ENCODE assay signal across 24 mouse cellular contexts in genomic region chr1:69717107-69717506, GRCm38 (mm10). TPM values are rescaled to one million over a fixed set of nuclear protein-coding genes. Genes with fewer than 3 reads are reported as not detected.
DNase-seq lines count a peak whose midpoint lies in the region; ATAC-seq and TF ChIP-seq lines count a peak whose summit lies in the region.
"Had no signal": no experiment of that assay in that cellular context is flagged by ENCODE, and none has a peak within 500 bp of the region (broad histone marks: within the 10 kb centered on the region; RNA-seq: fewer than 3 reads in every experiment).

No protein-coding gene starts in this region.

- no peak for TF ChIP-seq POLR2A in MEL (IDR thresholded peaks at IDR 0.05; ENCODE audit: control insufficient read depth in 1 of 2, insufficient read depth in 1 of 2, low read depth in 1 of 2, low read length in 2 of 2, poor library complexity in 1 of 2)

- H3K79me2 ChIP-seq in MEL (ENCODE audit: control insufficient read depth, insufficient read depth, low read length, poor library complexity), result no peaks in the 10 kb centered on the region

- no peak for TF ChIP-seq RAD21 in MEL (IDR thresholded peaks at IDR 0.05; ENCODE audit: low read depth, low read length)

- WGBS in liver, embryonic 14.5 days (ENCODE audit: insufficient replicate concordance), result 21% methylated on average over 3 of the region's 3 CpGs
- WGBS in liver, embryonic 11.5 days, result 70% methylated on average over 3 of the region's 3 CpGs
- WGBS in intestine, embryonic 16.5 days, result 73% methylated on average over 3 of the region's 3 CpGs

- no peaks in the 10 kb centered on the region for H3K9me3 ChIP-seq in liver, embryonic 14.5 days (ENCODE audit: control insufficient read depth, low read length)
- H3K9me3 ChIP-seq in liver, embryonic 11.5 days (ENCODE audit: control insufficient read depth, low read length), result no peaks in the 10 kb centered on the region
- no peaks in the 10 kb centered on the region for H3K9me3 ChIP-seq in MEL (replicated peaks; ENCODE audit: insufficient read depth, low read length)
- no peaks in the 10 kb centered on the region for H3K9me3 ChIP-seq in intestine, embryonic 16.5 days (ENCODE audit: control insufficient read depth, low read length)
- H3K9me3 ChIP-seq: G1E had no signal

- peak; percentile 27; the same call in 1 of the 2 replicates for TF ChIP-seq EP300 in liver, embryonic 14.5 days (IDR thresholded peaks at IDR 0.05; ENCODE audit: low read depth)
- no peak for TF ChIP-seq EP300 in MEL (IDR thresholded peaks at IDR 0.05; ENCODE audit: low read depth in 1 of 2, low read length in 2 of 2)

- no peak overlapping the region for H3K9ac ChIP-seq in liver, embryonic 14.5 days (replicated peaks)
- H3K9ac ChIP-seq in liver, embryonic 11.5 days (ENCODE audit: low read depth, low read length), result no peak overlapping the region
- no peak overlapping the region for H3K9ac ChIP-seq in MEL (ENCODE audit: control insufficient read depth, low read depth, low read length, poor library complexity, severe bottlenecking)
- H3K9ac ChIP-seq in intestine, embryonic 16.5 days (ENCODE audit: low read depth, low read length), result no peak overlapping the region

- no peaks in the 10 kb centered on the region for H3K36me3 ChIP-seq in liver, embryonic 14.5 days (replicated peaks; ENCODE audit: control insufficient read depth, insufficient read depth, low read depth)
- H3K36me3 ChIP-seq in liver, embryonic 11.5 days (ENCODE audit: control insufficient read depth, insufficient read depth, low read length), result no peaks in the 10 kb centered on the region
- no peaks in the 10 kb centered on the region for H3K36me3 ChIP-seq in MEL (ENCODE audit: control insufficient read depth in 1 of 2, insufficient read depth in 2 of 2, low read length in 2 of 2)
- no peaks in the 10 kb centered on the region for H3K36me3 ChIP-seq in intestine, embryonic 16.5 days (ENCODE audit: control insufficient read depth, insufficient read depth, low read length)
- H3K36me3 ChIP-seq: G1E had no signal

- H3K4me3 ChIP-seq in liver, embryonic 14.5 days (ENCODE audit: insufficient read depth in 1 of 2, low read depth in 2 of 2, low read length in 2 of 2), result no peak overlapping the region
- no peak overlapping the region for H3K4me3 ChIP-seq in liver, embryonic 11.5 days (ENCODE audit: low read depth, low read length)
- no peak overlapping the region for H3K4me3 ChIP-seq in MEL (ENCODE audit: control insufficient read depth in 1 of 2, insufficient read depth in 1 of 2, low read depth in 2 of 2, low read length in 2 of 2)
- H3K4me3 ChIP-seq in intestine, embryonic 16.5 days (ENCODE audit: low read length), result no peak overlapping the region

- H3K4me1 ChIP-seq in liver, embryonic 14.5 days (replicated peaks; ENCODE audit: control insufficient read depth in 2 of 2, insufficient read depth in 2 of 2, low read length in 1 of 2), result no peaks in the 10 kb centered on the region
- no peaks in the 10 kb centered on the region for H3K4me1 ChIP-seq in liver, embryonic 11.5 days (replicated peaks; ENCODE audit: control insufficient read depth, insufficient read depth, low read length)
- H3K4me1 ChIP-seq in MEL (ENCODE audit: control insufficient read depth in 1 of 2, insufficient read depth in 2 of 2, low read length in 2 of 2), result no peaks in the 10 kb centered on the region
- H3K4me1 ChIP-seq in intestine, embryonic 16.5 days (ENCODE audit: control insufficient read depth, insufficient read depth, low read length), result no peaks in the 10 kb centered on the region

- H3K4me2 ChIP-seq in liver, embryonic 14.5 days (ENCODE audit: low read depth), result no peak overlapping the region
- H3K4me2 ChIP-seq in liver, embryonic 11.5 days, result no peak overlapping the region
- H3K4me2 ChIP-seq in intestine, embryonic 16.5 days (ENCODE audit: low read depth, low read length), result no peak overlapping the region

- H3K27ac ChIP-seq in liver, embryonic 14.5 days, result no peak overlapping the region
- H3K27ac ChIP-seq in liver, embryonic 11.5 days (ENCODE audit: low read depth, low read length), result no peak overlapping the region
- no peak overlapping the region for H3K27ac ChIP-seq in MEL (ENCODE audit: control insufficient read depth, low read depth, low read length)
- no peak overlapping the region for H3K27ac ChIP-seq in intestine, embryonic 16.5 days (ENCODE audit: low read length)

- no peak for TF ChIP-seq CTCF in liver, embryonic 14.5 days (IDR thresholded peaks at IDR 0.05; ENCODE audit: low read depth)
- no peak for TF ChIP-seq CTCF in MEL (IDR thresholded peaks at IDR 0.05 in 2 of 3, conservative IDR thresholded peaks at IDR 0.05 in 1 of 3; ENCODE audit: control insufficient read depth in 1 of 3, insufficient read depth in 1 of 3, low read depth in 2 of 3, low read length in 3 of 3, poor library complexity in 1 of 3, severe bottlenecking in 1 of 3)

- no peak for DNase-seq in liver, embryonic 14.5 days (ENCODE audit: low read depth in 3 of 3, low spot score in 3 of 3)
- no peak for DNase-seq in liver, embryonic 11.5 days (ENCODE audit: low spot score)
- DNase-seq in MEL (ENCODE audit: low read depth, low spot score), result peak; percentile 12
- no peak for DNase-seq in adrenal gland, adult 18-20 months (ENCODE audit: low spot score in 2 of 2)
- DNase-seq in cerebellum, postnatal 36 days, result no peak
- DNase-seq: adrenal gland, adult 2 months; adrenal gland, adult 8-10 months; adrenal gland, postnatal 10 days; adrenal gland, postnatal 14 days; adrenal gland, postnatal 25 days; adrenal gland, postnatal 36 days; B cell, adult 2 months; cerebellum, adult 11 months; cerebellum, adult 11-12 months; cerebellum, adult 18-20 months; cerebellum, adult 2 months had no signal

- no peaks in the 10 kb centered on the region for H3K27me3 ChIP-seq in liver, embryonic 14.5 days (ENCODE audit: control insufficient read depth, insufficient read depth, low read length)
- no peaks in the 10 kb centered on the region for H3K27me3 ChIP-seq in liver, embryonic 11.5 days (replicated peaks; ENCODE audit: control insufficient read depth, insufficient read depth, low read length)
- H3K27me3 ChIP-seq in MEL (ENCODE audit: control insufficient read depth in 1 of 2, insufficient read depth in 2 of 2, low read length in 2 of 2), result no peaks in the 10 kb centered on the region
- H3K27me3 ChIP-seq in intestine, embryonic 16.5 days (replicated peaks; ENCODE audit: control insufficient read depth, insufficient read depth, low read length), result no peaks in the 10 kb centered on the region
- H3K27me3 ChIP-seq: CH12.LX had no signal

- no peak for ATAC-seq in liver, embryonic 14.5 days (ENCODE audit: insufficient read depth)
- no peak for ATAC-seq in liver, embryonic 11.5 days (replicated peaks; ENCODE audit: low FRiP score)
- ATAC-seq in megakaryocyte progenitor cell, adult 5-6 weeks (replicated peaks; ENCODE audit: poor library complexity), result peak; percentile 61
- peak; percentile 67 for ATAC-seq in megakaryocyte-erythroid progenitor cell, adult 5-6 weeks (replicated peaks; ENCODE audit: low FRiP score, low TSS enrichment, poor library complexity, severe bottlenecking)
- no peak for ATAC-seq in intestine, embryonic 16.5 days
- ATAC-seq: activated CD4-positive, CD25-positive, alpha-beta regulatory T cell, adult 4 months; CD4-positive, CD25-positive, alpha-beta regulatory T cell, adult 4 months; Patski had no signal

TF ChIP-seq in MEL, 35 proteins besides CTCF, POLR2A, EP300 and RAD21:
- no peak for TF ChIP-seq ZNF384 (IDR thresholded peaks at IDR 0.05; ENCODE audit: low read depth, low read length)
- no peak for TF ChIP-seq MAZ (IDR thresholded peaks at IDR 0.05; ENCODE audit: low read depth, low read length)
- TF ChIP-seq ETS1 (IDR thresholded peaks at IDR 0.05; ENCODE audit: low read depth, low read length), result no peak
- TF ChIP-seq MXI1 (IDR thresholded peaks at IDR 0.05; ENCODE audit: low read depth, low read length), result no peak
- TF ChIP-seq CHD2 (IDR thresholded peaks at IDR 0.05; ENCODE audit: low read length), result no peak
- TF ChIP-seq HCFC1 (IDR thresholded peaks at IDR 0.05; ENCODE audit: low read depth, low read length), result no peak
- TF ChIP-seq CHD1 (IDR thresholded peaks at IDR 0.05; ENCODE audit: low read depth, low read length), result no peak
- TF ChIP-seq POLR2AphosphoS2 (IDR thresholded peaks at IDR 0.05; ENCODE audit: low read length), result no peak
- TF ChIP-seq MEF2A (IDR thresholded peaks at IDR 0.05; ENCODE audit: extremely low read depth, insufficient replicate concordance, low read depth, low read length, poor library complexity, severe bottlenecking), result no peak
- TF ChIP-seq E2F4 (IDR thresholded peaks at IDR 0.05; ENCODE audit: borderline replicate concordance, low read depth, low read length), result no peak
- no peak for TF ChIP-seq SMC3 (IDR thresholded peaks at IDR 0.05; ENCODE audit: low read depth, low read length)
- no peak for TF ChIP-seq BHLHE40 (IDR thresholded peaks at IDR 0.05; ENCODE audit: borderline replicate concordance, low read depth, low read length)
- no peak for TF ChIP-seq ELF1 (IDR thresholded peaks at IDR 0.05; ENCODE audit: low read depth, low read length)
- TF ChIP-seq UBTF (IDR thresholded peaks at IDR 0.05; ENCODE audit: borderline replicate concordance, insufficient read depth, low read depth, low read length), result no peak
- TF ChIP-seq ZKSCAN1 (IDR thresholded peaks at IDR 0.05; ENCODE audit: low read depth, low read length), result no peak
- TF ChIP-seq GATA1 (IDR thresholded peaks at IDR 0.05; ENCODE audit: low read depth, low read length), result no peak
- no peak for TF ChIP-seq POLR2AphosphoS5 (IDR thresholded peaks at IDR 0.05; ENCODE audit: borderline replicate concordance, low read depth, low read length)
- TF ChIP-seq ZMIZ1 (IDR thresholded peaks at IDR 0.05; ENCODE audit: low read depth, low read length), result no peak

RNA-seq across cellular contexts. Expression of gene Ikzf2, which starts 30.1 kb away (rescaled TPM):
- 0.18 and 0.30 TPM in 2 replicates for polyA plus RNA-seq in liver, embryonic 14.5 days (2012; rRNA removed)
- polyA plus RNA-seq in liver, embryonic 14.5 days (2014; fragmentation: Nextera tagmentation; extraction: Ambion mirVana), result 0.19 and 0.24 TPM in 2 replicates
- polyA plus RNA-seq in liver, embryonic 11.5 days (2014; fragmentation: Nextera tagmentation; extraction: Ambion mirVana), result 2.8 and 3.5 TPM in 2 replicates
- total RNA-seq in MEL (2012; rRNA removed), result 5.6 and 6.4 TPM in 2 replicates
- polyA plus RNA-seq in MEL (2012; ENCODE audit: insufficient read depth in 1 of 2, insufficient read length in 2 of 2, low read depth in 1 of 2, low replicate concordance in 2 of 2, missing spikeins in 1 of 2), result 1 to 10 TPM in 1 of 2 experiments, not detected in 1; 2.9 TPM
- 5.5 and 13.9 TPM in 2 replicates for total RNA-seq in megakaryocyte progenitor cell, adult 5-6 weeks (2015)
- 6.6 and 17.1 TPM in 2 replicates for total RNA-seq in megakaryocyte progenitor cell, adult 5-6 weeks (2017)
- 13.0 and 23.5 TPM in 2 replicates for total RNA-seq in megakaryocyte-erythroid progenitor cell, adult 5-6 weeks (2014; fragmentation: Nextera tagmentation)
- total RNA-seq in megakaryocyte-erythroid progenitor cell, adult 5-6 weeks (2017), result 9.6 and 27.9 TPM in 2 replicates
- 2.1 and 2.4 TPM in 2 replicates for polyA plus RNA-seq in intestine, embryonic 16.5 days (2015; fragmentation: Nextera tagmentation; extraction: Ambion mirVana)
- total RNA-seq in adrenal gland, adult 18-20 months (2021), result 1 to 10 TPM; 5.8 to 6.5 TPM
- total RNA-seq: CH12.LX had no signal

Comparison
In these comparisons a context has a peak if more than half of its experiments do, and no peak if none do; other contexts are left out.
1. ATAC-seq: peak in megakaryocyte progenitor cell, adult 5-6 weeks (single experiment) and megakaryocyte-erythroid progenitor cell, adult 5-6 weeks (single experiment); none in liver, embryonic 14.5 days (single experiment), liver, embryonic 11.5 days (single experiment) and intestine, embryonic 16.5 days (single experiment).